15 mouse cellular contexts compared by ENCODE assay signal in genomic region chr1:135635323-135636064, GRCm38 (mm10). TPM values are rescaled to one million over a fixed set of nuclear protein-coding genes. Genes with fewer than 3 reads are reported as not detected.
A peak's percentile ranks its signal among the peaks of the same experiment; 100 is the strongest.
DNase-seq lines count a peak whose midpoint lies in the region; ATAC-seq lines count a peak whose summit lies in the region.
"Had no signal": no experiment of that assay in that cellular context is flagged by ENCODE, and none has a peak within 500 bp of the region (broad histone marks: within the 10 kb centered on the region; RNA-seq: fewer than 3 reads in every experiment).

No protein-coding gene starts in this region.

- H3K4me3 ChIP-seq in forebrain, embryonic 12.5 days (replicated peaks): no peak overlapping the region
- no peak overlapping the region for H3K4me3 ChIP-seq in forebrain, embryonic 14.5 days (ENCODE audit: low read depth, low read length)
- no peak overlapping the region for H3K4me3 ChIP-seq in midbrain, embryonic 11.5 days (ENCODE audit: low read depth, low read length)
- H3K4me3 ChIP-seq in midbrain, embryonic 14.5 days (replicated peaks; ENCODE audit: low read depth, low read length): no peak overlapping the region
- H3K4me3 ChIP-seq in hindbrain, embryonic 15.5 days: no peak overlapping the region
- H3K4me3 ChIP-seq: heart, embryonic 10.5 days; liver, embryonic 12.5 days; stomach, embryonic 15.5 days had no signal

- 77% methylated on average over 11 of the region's 11 CpGs for WGBS in forebrain, embryonic 12.5 days
- 75% methylated on average over 11 of the region's 11 CpGs for WGBS in forebrain, embryonic 14.5 days
- WGBS in midbrain, embryonic 11.5 days: 81% methylated on average over 11 of the region's 11 CpGs
- 73% methylated on average over 11 of the region's 11 CpGs for WGBS in midbrain, embryonic 14.5 days
- WGBS in hindbrain, embryonic 15.5 days: 67% methylated on average over 11 of the region's 11 CpGs

- ATAC-seq in forebrain, embryonic 12.5 days (ENCODE audit: low FRiP score): no peak
- no peak for ATAC-seq in forebrain, embryonic 14.5 days
- no peak for ATAC-seq in midbrain, embryonic 11.5 days (ENCODE audit: low FRiP score)
- ATAC-seq in midbrain, embryonic 14.5 days (ENCODE audit: low FRiP score, low TSS enrichment): no peak
- no peak for ATAC-seq in hindbrain, embryonic 15.5 days (ENCODE audit: low FRiP score, low read depth)
- ATAC-seq: forebrain, embryonic 16.5 days; intestine, postnatal 0 days; liver, embryonic 12.5 days had no signal

- H3K27ac ChIP-seq in forebrain, embryonic 12.5 days: peak overlapping the region; percentile 53; the same call in 1 of the 2 replicates
- no peak overlapping the region for H3K27ac ChIP-seq in forebrain, embryonic 14.5 days (ENCODE audit: low read depth, low read length)
- no peak overlapping the region for H3K27ac ChIP-seq in midbrain, embryonic 11.5 days (ENCODE audit: low read depth, low read length)
- H3K27ac ChIP-seq in midbrain, embryonic 14.5 days (replicated peaks; ENCODE audit: low read depth, low read length): no peak overlapping the region; the same call in 1 of the 2 replicates
- H3K27ac ChIP-seq in hindbrain, embryonic 15.5 days (replicated peaks): 0 out of 2 replicates have a peak overlapping the region, but pooled peaks have one; percentile 8
- H3K27ac ChIP-seq: heart, embryonic 10.5 days; kidney, postnatal 0 days; liver, embryonic 12.5 days; stomach, embryonic 15.5 days had no signal

- no peaks in the 10 kb centered on the region for H3K27me3 ChIP-seq in forebrain, embryonic 12.5 days
- H3K27me3 ChIP-seq in forebrain, embryonic 14.5 days (replicated peaks; ENCODE audit: control insufficient read depth, insufficient read depth, low read length): no peaks in the 10 kb centered on the region
- H3K27me3 ChIP-seq in midbrain, embryonic 11.5 days (ENCODE audit: control insufficient read depth, insufficient read depth, low read length): no peaks in the 10 kb centered on the region
- no peaks in the 10 kb centered on the region for H3K27me3 ChIP-seq in midbrain, embryonic 14.5 days (ENCODE audit: control insufficient read depth, insufficient read depth, low read length)
- H3K27me3 ChIP-seq in hindbrain, embryonic 15.5 days: no peaks in the 10 kb centered on the region
- H3K27me3 ChIP-seq: liver, embryonic 12.5 days; stomach, embryonic 15.5 days had no signal

- H3K9ac ChIP-seq in forebrain, embryonic 12.5 days: no peak overlapping the region
- no peak overlapping the region for H3K9ac ChIP-seq in forebrain, embryonic 14.5 days (ENCODE audit: low read length)
- H3K9ac ChIP-seq in midbrain, embryonic 11.5 days (ENCODE audit: low read length): no peak overlapping the region
- H3K9ac ChIP-seq in midbrain, embryonic 14.5 days (replicated peaks; ENCODE audit: low read length): no peak overlapping the region
- no peak overlapping the region for H3K9ac ChIP-seq in hindbrain, embryonic 15.5 days
- H3K9ac ChIP-seq: liver, embryonic 12.5 days; stomach, embryonic 15.5 days had no signal

- no peak overlapping the region for H3K4me2 ChIP-seq in forebrain, embryonic 12.5 days
- H3K4me2 ChIP-seq in forebrain, embryonic 14.5 days (ENCODE audit: low read length): no peak overlapping the region
- H3K4me2 ChIP-seq in midbrain, embryonic 11.5 days: no peak overlapping the region
- no peak overlapping the region for H3K4me2 ChIP-seq in midbrain, embryonic 14.5 days (ENCODE audit: low read length)
- no peak overlapping the region for H3K4me2 ChIP-seq in hindbrain, embryonic 15.5 days
- H3K4me2 ChIP-seq: liver, embryonic 12.5 days; stomach, embryonic 15.5 days had no signal

- H3K9me3 ChIP-seq in forebrain, embryonic 12.5 days: no peaks in the 10 kb centered on the region
- no peaks in the 10 kb centered on the region for H3K9me3 ChIP-seq in forebrain, embryonic 14.5 days (replicated peaks; ENCODE audit: control insufficient read depth, low read length)
- H3K9me3 ChIP-seq in midbrain, embryonic 11.5 days (ENCODE audit: control insufficient read depth, low read length): no peaks in the 10 kb centered on the region
- H3K9me3 ChIP-seq in midbrain, embryonic 14.5 days (ENCODE audit: control insufficient read depth, low read length): no peaks in the 10 kb centered on the region
- H3K9me3 ChIP-seq in hindbrain, embryonic 15.5 days: no peaks in the 10 kb centered on the region
- H3K9me3 ChIP-seq: heart, embryonic 10.5 days; liver, embryonic 12.5 days; stomach, embryonic 15.5 days had no signal

- no peaks in the 10 kb centered on the region for H3K36me3 ChIP-seq in forebrain, embryonic 12.5 days (replicated peaks)
- no peaks in the 10 kb centered on the region for H3K36me3 ChIP-seq in forebrain, embryonic 14.5 days (ENCODE audit: control insufficient read depth, insufficient read depth, low read length)
- H3K36me3 ChIP-seq in midbrain, embryonic 11.5 days (ENCODE audit: control insufficient read depth, insufficient read depth, low read length): no peaks in the 10 kb centered on the region
- no peaks in the 10 kb centered on the region for H3K36me3 ChIP-seq in midbrain, embryonic 14.5 days (ENCODE audit: control insufficient read depth, insufficient read depth, low read length)
- no peaks in the 10 kb centered on the region for H3K36me3 ChIP-seq in hindbrain, embryonic 15.5 days
- H3K36me3 ChIP-seq: heart, embryonic 10.5 days; liver, embryonic 12.5 days; stomach, embryonic 15.5 days had no signal

- DNase-seq in forebrain, embryonic 14.5 days (ENCODE audit: low spot score): no peak
- peak; percentile 59 for DNase-seq in midbrain, embryonic 11.5 days (ENCODE audit: low spot score, missing footprints)
- DNase-seq in midbrain, embryonic 14.5 days: no peak
- no peak for DNase-seq in cerebellum, postnatal 4 days (ENCODE audit: low spot score in 2 of 2)
- no peak for DNase-seq in cerebellum, adult 9-11 months
- no peak for DNase-seq in adrenal gland, adult 18-20 months (ENCODE audit: low spot score in 2 of 2)
- DNase-seq: gastrocnemius, postnatal 25 days had no signal

- peaks cover 25% of the 10 kb centered on the region for H3K4me1 ChIP-seq in forebrain, embryonic 12.5 days
- peaks cover 3% of the 10 kb centered on the region for H3K4me1 ChIP-seq in forebrain, embryonic 14.5 days (ENCODE audit: control insufficient read depth, insufficient read depth, low read length)
- H3K4me1 ChIP-seq in midbrain, embryonic 11.5 days (ENCODE audit: control insufficient read depth, insufficient read depth, low read length): peaks cover 11% of the 10 kb centered on the region
- peaks cover 20% of the 10 kb centered on the region for H3K4me1 ChIP-seq in midbrain, embryonic 14.5 days (ENCODE audit: control insufficient read depth, insufficient read depth, low read length)
- peaks cover 42% of the 10 kb centered on the region for H3K4me1 ChIP-seq in hindbrain, embryonic 15.5 days (replicated peaks)

RNA-seq across cellular contexts. Expression of gene Nav1, which starts 28.4 kb away (rescaled TPM):
- 32.4 and 37.9 TPM in 2 replicates for polyA plus RNA-seq in forebrain, embryonic 12.5 days (2016; fragmentation: Nextera tagmentation; extraction: Ambion mirVana)
- polyA plus RNA-seq in forebrain, embryonic 14.5 days (2014; fragmentation: Nextera tagmentation; extraction: Ambion mirVana): 26.1 and 38.3 TPM in 2 replicates
- polyA plus RNA-seq in midbrain, embryonic 11.5 days (2014; fragmentation: Nextera tagmentation; extraction: Ambion mirVana): 10.4 and 13.3 TPM in 2 replicates
- 48.2 and 56.3 TPM in 2 replicates for polyA plus RNA-seq in midbrain, embryonic 14.5 days (2014; fragmentation: Nextera tagmentation; extraction: Ambion mirVana)
- polyA plus RNA-seq in hindbrain, embryonic 15.5 days (2015; fragmentation: Nextera tagmentation; extraction: Ambion mirVana): 47.8 and 51.3 TPM in 2 replicates
- total RNA-seq in adrenal gland, adult 18-20 months (2021): 10 to 100 TPM; 11.2 to 15.3 TPM

Comparison
In these comparisons a context has a peak if more than half of its experiments do, and no peak if none do; other contexts are left out.
1. H3K27ac ChIP-seq: peak in forebrain, embryonic 12.5 days (single experiment) and hindbrain, embryonic 15.5 days (single experiment); none in forebrain, embryonic 14.5 days (single experiment), midbrain, embryonic 11.5 days (single experiment) and midbrain, embryonic 14.5 days (single experiment).